Mouse (Mus musculus): ENCODE data around the gene 6030445D17Rik. TPM values are rescaled to one million over a fixed set of nuclear protein-coding genes. Genes with fewer than 3 reads are reported as not detected.
A peak's percentile ranks its signal among the peaks of the same experiment; 100 is the strongest.

Gene 6030445D17Rik
- polyA plus RNA-seq, 1 experiment: 0.46 TPM

DNA sequence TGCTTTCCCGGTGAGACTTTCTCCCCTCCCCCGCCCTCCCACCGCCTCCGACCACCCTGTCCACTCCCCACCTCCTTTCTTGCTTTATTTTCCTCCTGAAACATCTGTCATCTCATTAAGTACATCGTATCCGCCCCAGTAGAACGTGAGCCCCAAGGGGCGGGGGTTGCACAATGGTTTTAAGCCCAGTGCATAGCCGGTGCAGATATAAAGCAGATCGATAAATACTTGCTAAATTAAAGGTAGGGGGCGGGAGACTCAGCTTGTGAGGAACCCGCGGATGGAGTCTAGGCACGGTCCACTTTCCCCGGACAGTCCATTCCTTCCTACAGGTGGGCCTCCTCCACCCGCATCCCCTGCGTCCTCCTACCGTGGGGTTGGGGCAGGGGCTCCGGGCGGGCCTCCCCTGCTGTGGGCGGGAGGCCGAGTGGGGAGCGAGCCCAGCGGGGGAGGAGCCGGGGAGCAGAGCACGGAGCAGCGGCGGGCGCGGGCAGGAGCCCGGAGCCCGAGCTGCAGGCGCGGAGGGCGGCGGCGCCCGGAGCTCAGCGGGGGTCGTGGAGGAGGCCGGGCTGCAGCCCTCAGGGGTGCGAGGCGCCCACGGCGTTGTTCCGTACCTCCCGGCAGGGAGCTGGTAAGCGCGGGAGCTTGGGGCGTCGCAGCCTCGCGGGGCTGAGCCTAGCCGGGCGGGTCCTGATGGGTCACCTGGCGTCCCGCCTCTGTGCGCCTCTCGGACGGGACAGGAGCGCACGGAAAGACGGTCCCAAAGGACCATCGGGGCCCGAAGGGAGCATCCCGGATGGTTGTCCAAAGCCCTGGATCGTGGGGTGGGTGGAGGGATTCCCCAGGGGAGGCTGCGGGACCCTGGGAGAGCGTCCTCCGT is 37.7 kb upstream of the 6030445D17Rik start:
- no peaks in the 10 kb centered on the region for H3K79me3 ChIP-seq (ENCODE audit: low read depth)
- H3K27me3 ChIP-seq (ENCODE audit: control insufficient read depth, insufficient read depth, insufficient read length): peaks cover 20% of the 10 kb centered on the region
- peak overlapping the region; percentile 70 for H3ac ChIP-seq (ENCODE audit: control insufficient read depth, insufficient read length, low read depth)
- no peaks in the 10 kb centered on the region for H3K36me3 ChIP-seq (ENCODE audit: control insufficient read depth, insufficient read depth)
- TF ChIP-seq MAX (IDR thresholded peaks at IDR 0.05): no peak
- TF ChIP-seq FOSL1 (IDR thresholded peaks at IDR 0.05; ENCODE audit: insufficient read depth, low read length, poor library complexity, severe bottlenecking): no peak
- no peak for TF ChIP-seq CTCF (IDR thresholded peaks at IDR 0.05; ENCODE audit: control insufficient read depth, insufficient read depth, insufficient read length)
- TF ChIP-seq MYOD1 (IDR thresholded peaks at IDR 0.05; ENCODE audit: control insufficient read depth, insufficient read length, low read depth): no peak
- TF ChIP-seq MYOG (IDR thresholded peaks at IDR 0.05; ENCODE audit: control insufficient read depth, extremely low read depth, insufficient read length): no peak
- TF ChIP-seq USF1 (IDR thresholded peaks at IDR 0.05; ENCODE audit: low read depth): no peak
- TF ChIP-seq CEBPB (IDR thresholded peaks at IDR 0.05; ENCODE audit: low read depth): no peak
- H3K4me3 ChIP-seq (ENCODE audit: insufficient read depth, poor library complexity, severe bottlenecking): no peak overlapping the region
- H3K79me2 ChIP-seq (ENCODE audit: control insufficient read depth, insufficient read depth): no peaks in the 10 kb centered on the region

DNA sequence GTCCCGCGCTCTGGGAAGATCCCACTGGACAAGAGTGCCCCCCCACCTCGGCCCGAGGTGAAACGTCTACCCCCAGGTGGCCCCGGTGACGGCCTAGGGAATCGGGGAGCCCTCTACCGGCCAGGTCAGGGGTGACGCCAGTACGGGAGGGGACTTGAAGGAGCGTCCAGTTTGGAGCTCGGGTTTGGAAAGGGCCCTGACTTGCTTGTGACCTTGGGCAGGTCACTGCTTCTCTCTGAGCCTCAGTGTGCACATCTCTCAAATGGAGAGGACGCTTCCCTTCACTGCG is 37.1 kb upstream of the 6030445D17Rik start:
- H3K27me3 ChIP-seq (ENCODE audit: control insufficient read depth, insufficient read depth, insufficient read length): peaks cover 20% of the 10 kb centered on the region
- no peak overlapping the region for H3K4me3 ChIP-seq (ENCODE audit: insufficient read depth, poor library complexity, severe bottlenecking)

DNA sequence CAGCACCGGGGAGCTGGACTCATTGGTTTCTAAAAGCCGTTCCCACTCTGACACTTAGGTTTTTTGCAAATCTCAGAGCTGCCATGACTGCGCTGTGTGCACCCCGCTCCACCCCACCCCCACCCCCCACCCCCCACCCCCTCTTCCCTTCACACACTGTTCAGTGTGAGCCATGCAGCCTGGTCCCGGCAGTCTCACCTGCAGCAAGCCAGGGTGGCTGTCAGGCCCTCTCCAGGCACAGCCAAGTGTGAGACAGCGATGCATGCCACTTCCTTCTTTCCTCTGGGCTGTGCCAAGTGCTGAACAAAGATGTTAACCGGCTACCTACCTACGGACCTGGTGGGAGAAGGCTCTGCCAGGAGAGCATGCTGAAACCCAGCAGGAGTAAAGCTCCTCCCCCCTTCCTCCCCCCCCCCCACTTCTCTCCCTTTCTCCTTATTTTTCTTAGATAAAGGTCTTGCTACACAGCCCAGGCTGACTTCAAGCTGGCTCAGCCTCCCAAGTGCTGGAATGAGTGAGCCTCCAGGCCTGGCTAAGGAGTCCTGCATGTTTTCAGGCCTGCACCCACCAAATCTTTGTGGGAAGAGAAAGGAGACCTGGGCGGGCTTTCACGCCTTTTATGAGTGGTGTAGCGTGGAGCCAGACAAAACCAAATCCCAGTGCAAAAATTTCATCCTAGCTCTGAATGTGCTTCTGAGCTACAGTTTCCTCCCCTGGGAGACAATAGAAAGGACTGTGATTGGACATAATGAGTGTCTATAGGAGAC is 31.3 kb upstream of the 6030445D17Rik start:
- Histone ChIP-seq H3K79me2 (ENCODE audit: control insufficient read depth, insufficient read depth) (no peaks in the 10 kb centered on the region), H3K4me3 (ENCODE audit: insufficient read depth, poor library complexity, severe bottlenecking) (no peak overlapping the region), H3K27me3 (ENCODE audit: control insufficient read depth, insufficient read depth, insufficient read length) (no peaks in the 10 kb centered on the region), H3K36me3 (ENCODE audit: control insufficient read depth, insufficient read depth) (no peaks in the 10 kb centered on the region), H3ac (ENCODE audit: control insufficient read depth, insufficient read length, low read depth) (no peak overlapping the region), H3K79me3 (ENCODE audit: low read depth) (no peaks in the 10 kb centered on the region)
- TF ChIP-seq MYOD1 (IDR thresholded peaks at IDR 0.05; ENCODE audit: control insufficient read depth, insufficient read length, low read depth): no peak
- no peak for TF ChIP-seq MAX (IDR thresholded peaks at IDR 0.05)
- TF ChIP-seq USF1 (IDR thresholded peaks at IDR 0.05; ENCODE audit: low read depth): no peak
- TF ChIP-seq MYOG (IDR thresholded peaks at IDR 0.05; ENCODE audit: control insufficient read depth, extremely low read depth, insufficient read length): no peak

More for the DNA sequence above, 37.1 kb upstream of the 6030445D17Rik start:
- Histone ChIP-seq H3K79me3 (ENCODE audit: low read depth) (no peaks in the 10 kb centered on the region), H3ac (ENCODE audit: control insufficient read depth, insufficient read length, low read depth) (no peak overlapping the region), H3K36me3 (ENCODE audit: control insufficient read depth, insufficient read depth) (no peaks in the 10 kb centered on the region), H3K79me2 (ENCODE audit: control insufficient read depth, insufficient read depth) (no peaks in the 10 kb centered on the region)
- TF ChIP-seq MAX (IDR thresholded peaks at IDR 0.05) (no peak), CTCF (IDR thresholded peaks at IDR 0.05; ENCODE audit: control insufficient read depth, insufficient read depth, insufficient read length) (no peak), CEBPB (IDR thresholded peaks at IDR 0.05; ENCODE audit: low read depth) (no peak), MYOG (IDR thresholded peaks at IDR 0.05; ENCODE audit: control insufficient read depth, extremely low read depth, insufficient read length) (no peak)

DNA sequence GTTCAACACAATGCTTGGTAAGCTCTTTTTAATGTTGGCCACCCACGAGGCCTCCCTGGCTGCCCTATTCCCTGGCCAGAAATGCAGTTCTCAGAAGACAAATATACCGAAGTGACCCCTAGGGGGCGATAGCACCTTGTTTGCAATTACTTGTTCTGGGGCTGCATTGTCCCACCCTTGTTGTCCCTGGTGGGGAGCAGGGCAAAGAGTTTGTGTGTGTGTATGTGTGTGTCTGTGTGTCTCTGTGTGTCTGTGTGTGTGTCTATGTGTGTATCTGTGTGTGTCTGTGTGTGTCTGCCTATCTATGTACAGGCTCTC is 30.7 kb upstream of the 6030445D17Rik start:
- Histone ChIP-seq H3K79me3 (ENCODE audit: low read depth) (no peaks in the 10 kb centered on the region), H3K27me3 (ENCODE audit: control insufficient read depth, insufficient read depth, insufficient read length) (no peaks in the 10 kb centered on the region), H3K79me2 (ENCODE audit: control insufficient read depth, insufficient read depth) (no peaks in the 10 kb centered on the region), H3K36me3 (ENCODE audit: control insufficient read depth, insufficient read depth) (no peaks in the 10 kb centered on the region), H3K4me3 (ENCODE audit: insufficient read depth, poor library complexity, severe bottlenecking) (no peak overlapping the region), H3ac (ENCODE audit: control insufficient read depth, insufficient read length, low read depth) (no peak overlapping the region)
- TF ChIP-seq CEBPB (IDR thresholded peaks at IDR 0.05; ENCODE audit: low read depth) (no peak), FOSL1 (IDR thresholded peaks at IDR 0.05; ENCODE audit: insufficient read depth, low read length, poor library complexity, severe bottlenecking) (no peak), MYOD1 (IDR thresholded peaks at IDR 0.05; ENCODE audit: control insufficient read depth, insufficient read length, low read depth) (no peak), MYOG (IDR thresholded peaks at IDR 0.05; ENCODE audit: control insufficient read depth, extremely low read depth, insufficient read length) (no peak), USF1 (IDR thresholded peaks at IDR 0.05; ENCODE audit: low read depth) (no peak), CTCF (IDR thresholded peaks at IDR 0.05; ENCODE audit: control insufficient read depth, insufficient read depth, insufficient read length) (no peak), MAX (IDR thresholded peaks at IDR 0.05) (no peak)

DNA sequence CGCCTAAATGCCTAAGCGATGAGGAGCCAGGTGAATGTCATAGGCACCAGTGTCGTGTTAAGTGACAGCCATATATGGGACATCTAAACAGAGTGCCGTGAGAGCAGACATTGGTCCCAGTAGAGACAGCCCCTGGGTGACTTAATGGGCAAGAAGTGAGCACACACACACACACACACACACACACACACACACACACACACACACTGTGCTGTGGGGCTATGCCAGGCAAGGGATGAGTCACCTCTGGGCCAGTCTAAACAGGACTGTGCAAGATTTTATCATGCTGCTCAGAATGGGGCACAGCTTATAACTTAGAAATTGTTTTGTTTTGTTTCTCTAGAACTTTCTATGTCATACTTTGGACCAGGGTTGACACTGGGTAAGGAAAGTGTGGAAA is 28.0 kb upstream of the 6030445D17Rik start:
- Histone ChIP-seq H3K36me3 (ENCODE audit: control insufficient read depth, insufficient read depth) (no peaks in the 10 kb centered on the region), H3K79me2 (ENCODE audit: control insufficient read depth, insufficient read depth) (no peaks in the 10 kb centered on the region), H3K79me3 (ENCODE audit: low read depth) (no peaks in the 10 kb centered on the region), H3ac (ENCODE audit: control insufficient read depth, insufficient read length, low read depth) (no peak overlapping the region), H3K4me3 (ENCODE audit: insufficient read depth, poor library complexity, severe bottlenecking) (no peak overlapping the region), H3K27me3 (ENCODE audit: control insufficient read depth, insufficient read depth, insufficient read length) (no peaks in the 10 kb centered on the region)
- no peak for TF ChIP-seq CEBPB (IDR thresholded peaks at IDR 0.05; ENCODE audit: low read depth)
- no peak for TF ChIP-seq CTCF (IDR thresholded peaks at IDR 0.05; ENCODE audit: control insufficient read depth, insufficient read depth, insufficient read length)
- TF ChIP-seq FOSL1 (IDR thresholded peaks at IDR 0.05; ENCODE audit: insufficient read depth, low read length, poor library complexity, severe bottlenecking): peak; percentile 85
- no peak for TF ChIP-seq USF1 (IDR thresholded peaks at IDR 0.05; ENCODE audit: low read depth)
- peak; percentile 17 for TF ChIP-seq MYOD1 (IDR thresholded peaks at IDR 0.05; ENCODE audit: control insufficient read depth, insufficient read length, low read depth)
- TF ChIP-seq MYOG (IDR thresholded peaks at IDR 0.05; ENCODE audit: control insufficient read depth, extremely low read depth, insufficient read length): no peak
- TF ChIP-seq MAX (IDR thresholded peaks at IDR 0.05): peak; percentile 71
